Mouse (Mus musculus) A20 (cell line): ENCODE data around the gene Gcnt4.

Experiments used
- DNase-seq: peaks from one replicate; pipeline ENCODE4 v3.0.0-alpha.2; 2011; ENCODE audit warnings: low read depth, low spot score

Gcnt4 gene

DNA sequence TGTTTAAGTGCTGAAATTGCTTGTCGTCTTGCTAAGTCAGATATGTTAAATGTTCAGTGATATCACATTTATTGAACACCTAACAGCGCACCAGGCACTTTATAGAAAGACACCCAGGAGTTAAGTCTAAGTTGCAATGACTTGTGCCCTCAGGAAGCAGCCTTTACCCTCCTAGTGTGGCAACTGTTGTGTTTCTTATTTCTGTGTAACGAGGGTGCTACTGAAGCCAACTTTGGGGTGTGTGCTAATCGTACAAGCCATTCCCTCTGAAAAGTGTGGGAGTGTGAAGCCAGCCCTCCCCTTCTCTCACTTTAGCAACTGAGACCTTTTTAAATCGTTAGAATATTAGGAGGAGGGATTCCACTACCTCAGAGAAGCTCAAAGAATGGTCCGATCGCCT lies 23.2 kb downstream of the Gcnt4 start:
- DNase-seq: no peak

DNA sequence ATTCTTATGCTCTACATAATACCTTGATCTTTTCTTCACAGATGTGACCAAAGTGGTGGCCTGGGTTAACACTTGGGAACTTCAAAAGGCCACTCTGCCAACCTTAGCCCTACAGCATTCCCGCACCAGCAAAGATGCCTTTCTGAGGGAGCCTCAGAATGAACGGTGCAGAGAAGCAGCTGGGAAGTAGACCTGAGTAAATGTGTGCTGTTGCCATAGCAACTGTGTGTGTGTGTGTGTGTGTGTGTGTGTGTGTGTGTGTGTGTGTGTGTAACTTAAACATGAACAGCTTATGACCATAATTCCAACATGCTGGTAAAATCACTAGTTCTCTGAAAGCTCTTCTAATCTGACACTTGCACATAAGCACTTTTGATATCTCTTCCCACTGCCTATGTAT lies 27.4 kb downstream of the Gcnt4 start:
- no peak for DNase-seq

DNA sequence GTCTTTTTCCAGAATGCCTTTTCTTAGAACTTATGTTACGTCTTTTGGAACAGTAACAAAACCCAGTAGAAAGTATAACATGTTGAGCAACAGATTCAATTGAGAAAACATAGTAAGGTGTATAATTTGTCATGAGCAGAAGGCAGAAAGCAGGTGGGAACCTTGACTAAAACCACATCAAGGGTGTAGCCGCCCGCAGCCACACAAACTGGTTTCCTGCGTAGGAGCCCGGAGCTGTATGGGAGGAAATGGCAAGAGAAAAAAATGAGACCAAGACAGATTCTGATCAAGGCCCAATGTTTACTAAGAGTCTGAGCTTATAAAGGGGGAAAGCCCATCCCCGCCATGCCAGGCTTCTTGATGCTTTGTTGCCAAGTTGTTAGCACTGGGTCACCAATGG lies 32.0 kb downstream of the Gcnt4 start:
- DNase-seq: no peak

- no peak for DNase-seq
Measured at GRCm38 (mm10) chr13:96960019-96960418, 35.5 kb downstream of the Gcnt4 start.

GRCm38 (mm10) chr13:96961366-96962157 lies 37.1 kb downstream of the Gcnt4 start:
- DNase-seq: no peak

DNA sequence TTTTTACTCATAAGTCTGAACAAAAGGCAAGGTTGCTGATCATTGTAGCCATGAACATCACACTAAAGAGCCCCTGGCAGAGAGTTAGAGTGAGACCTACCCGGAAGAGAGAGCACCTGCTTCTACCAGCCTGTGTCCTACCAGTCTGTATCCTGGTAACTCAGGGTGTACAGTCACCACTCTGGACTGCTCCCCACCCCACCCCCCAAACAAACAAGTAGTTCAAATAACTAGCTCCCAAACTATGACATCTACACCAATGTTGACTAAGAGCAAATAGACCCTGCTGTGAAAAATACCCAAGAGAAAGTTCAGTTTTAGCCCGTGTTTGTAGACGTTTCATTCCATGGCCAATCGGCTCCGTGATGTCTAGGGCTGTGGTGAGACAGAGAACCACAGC lies 38.3 kb downstream of the Gcnt4 start:
- no peak for DNase-seq

- DNase-seq: no peak
Measured at GRCm38 (mm10) chr13:96964981-96965380, 40.5 kb downstream of the Gcnt4 start.

DNA sequence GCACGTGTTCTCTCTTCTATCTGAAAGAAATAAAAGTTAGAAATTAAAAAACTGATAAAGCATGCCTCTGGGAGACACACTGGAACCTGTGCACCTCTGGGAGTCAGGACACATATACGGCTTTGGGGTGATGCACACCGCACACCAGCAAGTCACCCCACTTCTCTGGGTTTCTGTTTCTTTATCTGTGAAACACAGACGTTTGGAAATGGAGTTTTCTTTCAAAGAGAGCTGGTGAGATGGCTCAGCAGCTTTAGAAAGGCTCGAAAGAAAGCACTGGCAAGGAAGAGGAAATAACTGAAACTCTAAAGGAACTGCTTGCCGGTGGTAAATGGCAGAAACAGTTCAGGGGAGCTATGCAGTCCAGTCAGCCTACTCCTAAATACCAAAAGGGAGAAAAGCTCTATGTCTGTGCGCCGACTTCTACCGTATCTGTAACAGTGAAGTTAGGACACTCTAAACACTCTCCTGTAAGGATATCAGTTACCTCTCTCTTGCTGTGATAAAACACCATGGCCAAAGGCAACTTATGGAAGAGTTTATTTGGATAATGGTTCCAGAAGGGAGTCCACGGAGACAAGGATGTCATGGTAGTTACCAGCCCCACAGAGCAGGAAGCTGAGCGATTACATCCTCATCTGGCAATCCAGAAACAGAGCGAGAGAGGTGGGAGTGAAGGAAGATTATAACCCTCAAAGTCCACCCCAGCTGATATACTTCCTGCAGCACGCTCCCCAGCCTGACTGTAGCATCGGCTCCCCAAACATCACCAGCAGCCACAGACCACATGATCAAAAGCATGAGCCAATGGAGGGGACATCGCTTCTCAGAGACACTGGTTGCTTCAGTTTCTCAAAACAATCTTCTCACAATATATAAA lies 42.0 kb downstream of the Gcnt4 start:
- DNase-seq: no peak

DNA sequence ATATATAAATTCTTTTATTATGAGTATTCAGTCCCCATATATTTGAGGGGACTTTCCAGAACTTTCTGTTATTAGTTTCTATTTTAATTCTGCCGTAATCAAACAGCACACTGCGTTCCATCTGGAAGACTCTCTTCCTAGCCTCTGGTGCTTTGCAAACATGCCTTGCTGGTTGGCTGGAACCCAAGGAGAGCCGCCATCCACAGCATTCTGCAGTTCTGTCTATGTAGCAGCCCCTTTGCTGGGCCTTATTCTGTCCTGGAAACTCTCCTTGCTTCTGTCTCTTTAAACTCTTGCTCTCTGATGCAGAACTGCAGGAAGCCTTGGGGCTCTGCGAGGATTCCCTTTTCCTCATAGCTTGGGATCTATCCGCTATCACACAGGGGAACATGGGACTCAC lies 42.6 kb downstream of the Gcnt4 start:
- no peak for DNase-seq

DNA sequence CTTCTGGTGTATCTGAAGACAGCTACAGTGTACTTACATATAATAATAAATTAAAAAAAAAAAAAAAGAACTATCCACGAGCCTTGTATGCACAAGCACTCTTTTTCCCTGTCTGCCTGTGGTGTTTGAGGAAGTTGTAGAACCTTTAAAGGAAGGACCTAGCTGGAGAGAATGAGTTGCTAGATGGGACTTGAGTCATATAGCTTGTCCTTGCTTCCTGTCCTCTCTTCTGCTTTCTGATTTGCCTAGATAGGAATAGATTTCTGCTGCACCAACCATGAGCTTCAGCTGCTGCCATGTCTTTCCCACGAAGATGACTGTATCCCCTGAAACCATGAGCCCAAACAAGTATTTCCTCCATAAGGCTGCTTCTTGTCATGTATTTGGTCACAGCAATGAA lies 43.3 kb downstream of the Gcnt4 start:
- DNase-seq: no peak

DNA sequence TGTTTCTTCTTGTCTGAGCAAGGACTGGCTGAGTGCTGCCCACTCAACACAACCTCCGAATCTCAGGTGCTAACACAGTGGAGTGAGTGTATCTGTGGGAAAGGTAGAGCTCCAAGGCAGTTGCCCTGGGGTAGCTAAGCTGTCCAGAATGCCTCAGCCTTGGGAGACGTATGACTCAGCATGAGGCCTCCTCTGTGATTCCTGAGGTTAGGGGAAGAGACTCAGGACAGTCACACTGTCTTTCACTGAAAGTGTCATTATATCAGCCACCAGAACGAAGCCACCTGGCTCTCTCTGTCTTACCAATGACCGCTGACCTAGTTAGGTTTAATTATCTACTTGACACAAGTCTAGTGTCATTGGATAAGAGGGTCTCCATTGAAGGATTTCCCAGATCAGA lies 46.6 kb downstream of the Gcnt4 start:
- no peak for DNase-seq

DNA sequence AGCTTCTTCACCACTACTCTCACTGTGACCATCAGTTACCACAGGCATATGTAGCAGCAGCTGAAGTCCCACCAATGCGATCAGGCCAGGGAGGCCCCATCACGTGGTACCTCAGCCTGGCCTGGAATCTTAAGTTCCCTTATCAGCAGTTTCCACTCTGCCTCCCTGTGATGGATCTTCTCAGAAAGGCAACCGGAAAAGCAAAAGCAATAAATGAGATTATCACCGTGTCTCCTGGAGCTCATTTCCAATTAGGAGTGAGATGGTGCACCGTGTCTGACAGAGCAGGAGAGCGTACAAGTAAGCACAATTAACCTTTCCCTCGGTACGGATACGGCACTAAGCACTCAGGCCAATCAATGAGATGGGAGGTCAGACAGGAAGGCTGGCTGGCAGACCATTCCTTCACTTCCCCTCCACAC lies 47.4 kb downstream of the Gcnt4 start:
- no peak for DNase-seq

DNA sequence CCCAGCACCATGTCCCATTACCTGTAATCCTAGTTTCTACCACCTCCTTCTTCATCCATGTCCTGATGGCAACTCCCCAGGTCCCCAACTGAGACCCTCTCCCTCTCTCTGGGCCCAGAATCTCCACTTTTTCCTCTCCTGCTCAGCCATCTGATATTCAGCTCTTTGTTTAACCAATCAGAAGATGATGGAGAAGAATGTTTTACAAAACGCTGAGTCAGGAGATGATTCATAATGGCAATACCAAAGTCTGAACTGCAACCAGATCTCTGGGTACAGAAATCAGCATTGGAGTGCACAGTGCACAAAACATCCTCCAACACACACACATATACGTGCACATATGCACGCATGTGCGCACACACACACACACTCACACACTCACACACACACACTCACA lies 48.8 kb downstream of the Gcnt4 start:
- no peak for DNase-seq

DNA sequence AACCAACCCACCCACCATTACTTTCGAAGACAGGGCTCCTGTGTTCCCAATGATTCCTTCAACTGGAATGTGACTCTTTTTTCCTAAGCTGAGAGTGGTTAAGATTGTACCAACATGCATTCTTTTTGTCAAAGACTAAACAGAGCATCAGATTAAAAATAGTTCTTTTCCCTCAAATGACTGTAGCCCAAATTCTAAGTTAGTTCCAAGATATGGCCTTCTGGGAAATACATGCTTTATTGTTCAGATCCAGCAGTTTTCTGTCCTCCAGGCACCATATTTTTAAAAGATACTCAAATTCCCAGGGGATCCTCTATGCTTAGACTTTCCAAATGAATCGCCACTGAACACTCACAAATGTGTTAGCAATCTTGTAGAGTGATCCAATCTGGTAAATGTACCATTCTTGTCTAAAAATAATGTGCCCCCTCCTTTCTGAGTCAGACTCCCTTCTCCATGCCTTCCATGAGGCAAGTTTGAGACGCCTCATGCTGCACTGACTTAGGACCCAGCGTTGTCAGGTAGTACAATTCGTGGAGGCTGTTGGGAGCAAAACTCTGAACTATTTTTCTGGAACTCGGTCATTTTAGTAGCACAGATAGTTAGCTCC lies 52.6 kb downstream of the Gcnt4 start:
- DNase-seq: no peak

DNA sequence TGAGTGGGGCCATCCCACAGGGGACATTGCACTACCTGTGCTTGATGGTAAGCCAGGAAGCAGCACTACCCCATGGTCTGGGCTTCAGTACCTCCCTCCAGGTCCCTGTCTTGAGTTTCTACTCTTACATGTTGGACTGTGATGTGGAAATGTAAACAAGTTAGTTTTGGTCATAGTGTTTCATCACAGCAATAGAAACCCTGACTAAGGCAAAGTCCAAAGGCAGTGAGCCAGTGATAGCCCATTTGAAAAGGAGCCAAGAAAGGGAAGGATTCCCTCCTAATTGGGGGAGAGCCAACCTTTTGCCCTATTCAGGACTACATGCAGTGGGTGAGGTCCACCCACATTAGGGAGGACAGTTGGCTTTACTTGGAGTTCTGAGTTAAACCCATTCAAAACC lies 56.1 kb downstream of the Gcnt4 start:
- no peak for DNase-seq

DNA sequence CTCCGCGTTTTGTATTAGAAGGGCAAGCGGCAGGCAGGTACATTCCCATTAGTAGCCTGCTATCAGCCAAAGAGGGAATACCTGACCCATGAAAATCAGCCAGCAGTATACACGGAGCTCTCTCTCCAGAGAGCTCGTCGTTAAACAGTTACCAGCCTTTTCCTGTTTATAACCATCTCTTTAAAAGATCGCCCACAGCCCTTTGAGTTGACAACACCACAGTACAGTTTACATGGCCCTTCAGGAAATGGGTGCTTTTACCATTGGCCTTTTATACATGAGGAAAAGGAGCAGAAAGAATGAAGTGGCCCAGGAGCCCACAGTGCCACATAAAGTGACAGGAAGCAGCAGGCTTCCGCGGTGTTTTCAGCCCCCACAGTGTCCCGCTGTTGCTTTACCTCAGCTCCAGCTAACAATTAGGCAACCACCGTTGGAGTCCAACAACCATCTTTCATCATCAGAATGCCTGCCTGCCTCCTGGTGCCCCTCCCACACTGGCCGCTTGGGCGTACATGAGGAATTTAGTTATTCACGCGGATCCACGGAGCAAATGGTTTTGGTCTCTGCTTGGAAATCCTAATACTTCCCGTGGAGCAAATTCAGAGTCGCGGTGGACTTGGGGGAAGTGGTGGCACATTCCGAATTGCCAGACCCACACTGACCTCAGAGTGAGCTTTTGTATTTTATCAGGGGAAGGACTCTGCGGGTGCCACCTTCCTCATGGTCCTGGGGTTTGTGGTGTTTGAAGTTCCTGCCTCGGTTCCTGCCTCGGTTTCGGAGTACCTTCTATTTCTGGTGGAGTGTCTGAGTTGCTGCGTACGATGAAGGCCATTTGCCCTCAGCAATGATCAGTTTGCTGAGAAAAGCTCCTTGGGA lies 59.0 kb downstream of the Gcnt4 start:
- no peak for DNase-seq

GRCm38 (mm10) chr13:96984688-96985087 lies 60.2 kb downstream of the Gcnt4 start:
- DNase-seq: no peak

- no peak for DNase-seq
Measured at GRCm38 (mm10) chr13:96985599-96986275, 61.2 kb downstream of the Gcnt4 start.

GRCm38 (mm10) chr13:96989129-96989528 lies 64.6 kb downstream of the Gcnt4 start:
- no peak for DNase-seq

GRCm38 (mm10) chr13:96990045-96990444 lies 65.6 kb downstream of the Gcnt4 start:
- no peak for DNase-seq
